Mouse (Mus musculus): Measurements from ENCODE around the gene Hip1r. TPM values are rescaled to one million over a fixed set of nuclear protein-coding genes. Genes with fewer than 3 reads are reported as not detected.

The Hip1r gene
- total RNA-seq (2014; fragmentation: Nextera tagmentation) (14.2 and 21.7 TPM in 2 replicates), total RNA-seq (2017) (5.6 and 7.9 TPM in 2 replicates), polyA plus RNA-seq (2012) (14.9 and 16.5 TPM in 2 replicates)

- DNase-seq (ENCODE audit: low spot score), result peak; percentile 79
- peaks cover 25% of the 10 kb centered on the region for H3K4me1 ChIP-seq (ENCODE audit: insufficient read depth, low read depth, low read length)
- peaks cover 23% of the 10 kb centered on the region for H3K36me3 ChIP-seq (replicated peaks)
- H3K4me3 ChIP-seq (ENCODE audit: low read depth, low read length), result peak within 1 kb of the TSS; percentile 82
- peaks cover 33% of the 10 kb centered on the region for H3K27me3 ChIP-seq (ENCODE audit: insufficient read depth, low read length)
- no peak; the same call in 1 of the 2 replicates for ATAC-seq (ENCODE audit: extremely low read depth, insufficient number of reproducible peaks, low FRiP score, poor library complexity, severe bottlenecking)
- no peaks in the 10 kb centered on the region for H3K9me3 ChIP-seq (replicated peaks)
- TF ChIP-seq CTCF (IDR thresholded peaks at IDR 0.05; ENCODE audit: low read depth, low read length) (no peak), GATA1 (IDR thresholded peaks at IDR 0.05; ENCODE audit: borderline replicate concordance, low read length) (no peak), TAL1 (conservative IDR thresholded peaks at IDR 0.05; ENCODE audit: low read depth, low read length) (no peak), POLR2AphosphoS5 (IDR thresholded peaks at IDR 0.05; ENCODE audit: insufficient replicate concordance, low read depth, low read length) (no peak), GATA2 (IDR thresholded peaks at IDR 0.05; ENCODE audit: borderline replicate concordance, low read depth, low read length) (no peak)
Measured at GRCm38 (mm10) chr5:123973299-123974178, at the start of gene Hip1r. TSS of gene Hip1r (plus strand) at chr5:123973628.

GRCm38 (mm10) chr5:123927118-123927517, 46.3 kb upstream of the Hip1r start, which contains the start of gene Gm43518:
TSS of gene Gm43518 (plus strand) at chr5:123927418.
- H3K9me3 ChIP-seq (replicated peaks), result no peaks in the 10 kb centered on the region
- no peak for ATAC-seq (ENCODE audit: extremely low read depth, insufficient number of reproducible peaks, low FRiP score, poor library complexity, severe bottlenecking)
- H3K36me3 ChIP-seq (replicated peaks), result peaks cover 77% of the 10 kb centered on the region
- TF ChIP-seq POLR2AphosphoS5 (IDR thresholded peaks at IDR 0.05; ENCODE audit: insufficient replicate concordance, low read depth, low read length), result no peak
- no peak for TF ChIP-seq TAL1 (conservative IDR thresholded peaks at IDR 0.05; ENCODE audit: low read depth, low read length)
- TF ChIP-seq CTCF (IDR thresholded peaks at IDR 0.05; ENCODE audit: low read depth, low read length), result no peak
- no peak for TF ChIP-seq GATA1 (IDR thresholded peaks at IDR 0.05; ENCODE audit: borderline replicate concordance, low read length)
- no peak for TF ChIP-seq GATA2 (IDR thresholded peaks at IDR 0.05; ENCODE audit: borderline replicate concordance, low read depth, low read length)
- H3K4me3 ChIP-seq (ENCODE audit: low read depth, low read length), result no peak within 1 kb of the TSS
- H3K27me3 ChIP-seq (ENCODE audit: insufficient read depth, low read length), result no peaks in the 10 kb centered on the region
- peaks cover 17% of the 10 kb centered on the region for H3K4me1 ChIP-seq (ENCODE audit: insufficient read depth, low read depth, low read length)
- DNase-seq (ENCODE audit: low spot score), result no peak

GRCm38 (mm10) chr5:123930508-123930989, 42.9 kb upstream of the Hip1r start, which contains the start of gene Ccdc62:
TSS of gene Ccdc62 (plus strand) at chr5:123930679.
- TF ChIP-seq POLR2AphosphoS5 (IDR thresholded peaks at IDR 0.05; ENCODE audit: insufficient replicate concordance, low read depth, low read length) (no peak), TAL1 (conservative IDR thresholded peaks at IDR 0.05; ENCODE audit: low read depth, low read length) (no peak)
- Histone ChIP-seq H3K27me3 (ENCODE audit: insufficient read depth, low read length) (no peaks in the 10 kb centered on the region), H3K4me3 (ENCODE audit: low read depth, low read length) (peak within 1 kb of the TSS; percentile 85), H3K36me3 (replicated peaks) (peaks cover 42% of the 10 kb centered on the region), H3K9me3 (replicated peaks) (no peaks in the 10 kb centered on the region), H3K4me1 (ENCODE audit: insufficient read depth, low read depth, low read length) (peaks cover 19% of the 10 kb centered on the region)
- peak; percentile 79 for ATAC-seq (ENCODE audit: extremely low read depth, insufficient number of reproducible peaks, low FRiP score, poor library complexity, severe bottlenecking)
- DNase-seq (ENCODE audit: low spot score), result peak; percentile 96

- Histone ChIP-seq H3K4me1 (ENCODE audit: insufficient read depth, low read depth, low read length) (peaks cover 19% of the 10 kb centered on the region), H3K27me3 (ENCODE audit: insufficient read depth, low read length) (0 out of 2 replicates have a peak, but pooled peaks cover under 1% of the 10 kb centered on the region), H3K36me3 (replicated peaks) (peaks cover 36% of the 10 kb centered on the region), H3K4me3 (ENCODE audit: low read depth, low read length) (peak overlapping the region; percentile 85), H3K9me3 (replicated peaks) (no peaks in the 10 kb centered on the region)
- DNase-seq (ENCODE audit: low spot score) (peak; percentile 12), ATAC-seq (ENCODE audit: extremely low read depth, insufficient number of reproducible peaks, low FRiP score, poor library complexity, severe bottlenecking) (no peak)
- TF ChIP-seq CTCF (IDR thresholded peaks at IDR 0.05; ENCODE audit: low read depth, low read length), result no peak
- TF ChIP-seq GATA1 (IDR thresholded peaks at IDR 0.05; ENCODE audit: borderline replicate concordance, low read length), result no peak
- TF ChIP-seq POLR2AphosphoS5 (IDR thresholded peaks at IDR 0.05; ENCODE audit: insufficient replicate concordance, low read depth, low read length), result no peak
- no peak for TF ChIP-seq TAL1 (conservative IDR thresholded peaks at IDR 0.05; ENCODE audit: low read depth, low read length)
- TF ChIP-seq GATA2 (IDR thresholded peaks at IDR 0.05; ENCODE audit: borderline replicate concordance, low read depth, low read length), result no peak
Measured at GRCm38 (mm10) chr5:123931131-123931530, 42.3 kb upstream of the Hip1r start.

- ATAC-seq (ENCODE audit: extremely low read depth, insufficient number of reproducible peaks, low FRiP score, poor library complexity, severe bottlenecking) (no peak), DNase-seq (ENCODE audit: low spot score) (no peak)
- Histone ChIP-seq H3K9me3 (replicated peaks) (no peaks in the 10 kb centered on the region), H3K4me3 (ENCODE audit: low read depth, low read length) (no peak overlapping the region), H3K27me3 (ENCODE audit: insufficient read depth, low read length) (0 out of 2 replicates have a peak, but pooled peaks cover 3% of the 10 kb centered on the region), H3K4me1 (ENCODE audit: insufficient read depth, low read depth, low read length) (peaks cover 20% of the 10 kb centered on the region), H3K36me3 (replicated peaks) (peaks cover 18% of the 10 kb centered on the region)
- no peak for TF ChIP-seq TAL1 (conservative IDR thresholded peaks at IDR 0.05; ENCODE audit: low read depth, low read length)
- TF ChIP-seq POLR2AphosphoS5 (IDR thresholded peaks at IDR 0.05; ENCODE audit: insufficient replicate concordance, low read depth, low read length), result no peak
- no peak for TF ChIP-seq GATA1 (IDR thresholded peaks at IDR 0.05; ENCODE audit: borderline replicate concordance, low read length)
- TF ChIP-seq GATA2 (IDR thresholded peaks at IDR 0.05; ENCODE audit: borderline replicate concordance, low read depth, low read length), result no peak
- no peak for TF ChIP-seq CTCF (IDR thresholded peaks at IDR 0.05; ENCODE audit: low read depth, low read length)
Measured at GRCm38 (mm10) chr5:123932927-123933326, 40.5 kb upstream of the Hip1r start.

GRCm38 (mm10) chr5:123933556-123933955, 39.9 kb upstream of the Hip1r start:
- peaks cover 26% of the 10 kb centered on the region for H3K4me1 ChIP-seq (ENCODE audit: insufficient read depth, low read depth, low read length)
- H3K4me3 ChIP-seq (ENCODE audit: low read depth, low read length), result no peak overlapping the region
- DNase-seq (ENCODE audit: low spot score) (no peak), ATAC-seq (ENCODE audit: extremely low read depth, insufficient number of reproducible peaks, low FRiP score, poor library complexity, severe bottlenecking) (no peak)
- H3K9me3 ChIP-seq (replicated peaks), result no peaks in the 10 kb centered on the region
- TF ChIP-seq GATA2 (IDR thresholded peaks at IDR 0.05; ENCODE audit: borderline replicate concordance, low read depth, low read length), result no peak
- 0 out of 2 replicates have a peak, but pooled peaks cover 5% of the 10 kb centered on the region for H3K27me3 ChIP-seq (ENCODE audit: insufficient read depth, low read length)
- peaks cover 13% of the 10 kb centered on the region for H3K36me3 ChIP-seq (replicated peaks)
